Mouse (Mus musculus) myocyte (in vitro differentiated cells): ENCODE measurements around the gene Igfbpl1. TPM values are rescaled to one million over a fixed set of nuclear protein-coding genes. Genes with fewer than 3 reads are reported as not detected.

ENCODE experiments used
- H3K27me3 ChIP-seq: one replicate; pipeline ENCODE4 v1.6.1; 2011; ENCODE audit not compliant: control insufficient read depth, insufficient read depth, insufficient read length
- H3K36me3 ChIP-seq: one replicate; pipeline ENCODE4 v1.6.1; 2011; ENCODE audit not compliant: control insufficient read depth, insufficient read depth
- H3K4me2 ChIP-seq: one replicate; pipeline ENCODE4 v1.6.1; 2011; ENCODE audit warnings: low read depth, control low read depth
- H3K4me3 ChIP-seq: one replicate; pipeline ENCODE4 v1.5.1; 2011; ENCODE audit warnings: mild to moderate bottlenecking, control low read depth, moderate library complexity
- H3K79me2 ChIP-seq: one replicate; pipeline ENCODE4 v1.6.1; 2011; ENCODE audit not compliant: control insufficient read depth, insufficient read depth
- H3ac ChIP-seq: one replicate; pipeline ENCODE4 v1.6.1; 2011; ENCODE audit not compliant: control insufficient read depth, insufficient read length
- CEBPB ChIP-seq: IDR thresholded peaks from 2 replicates; pipeline ENCODE4 v1.6.1; 2011; ENCODE audit warnings: mild to moderate bottlenecking, moderate library complexity; ENCODE audit not compliant: poor library complexity, insufficient read depth, severe bottlenecking
- E2F4 ChIP-seq: IDR thresholded peaks from one replicate; pipeline ENCODE4 v1.6.1; 2011; ENCODE audit warnings: mild to moderate bottlenecking, control low read depth, moderate library complexity; ENCODE audit not compliant: insufficient read depth
- MAX ChIP-seq: IDR thresholded peaks from one replicate; pipeline ENCODE4 v1.6.1; 2011; ENCODE audit warnings: low read depth, mild to moderate bottlenecking, control low read depth
- MYOD1 ChIP-seq, 3 experiments: IDR thresholded peaks; one replicate each; pipeline ENCODE4 v1.6.1; 2011; ENCODE audit warnings: control low read depth in 2 of 3, low read depth in 2 of 3, mild to moderate bottlenecking in 2 of 3, moderate library complexity in 1 of 3; ENCODE audit not compliant: insufficient read length in 2 of 3, control insufficient read depth in 1 of 3
- MYOG ChIP-seq, 3 experiments: IDR thresholded peaks; one replicate each; pipeline ENCODE4 v1.6.1; 2011; ENCODE audit warnings: control low read depth in 2 of 3, low read depth in 2 of 3, mild to moderate bottlenecking in 2 of 3; ENCODE audit not compliant: insufficient read length in 2 of 3, control insufficient read depth in 1 of 3, insufficient read depth in 1 of 3
- POLR2A ChIP-seq: IDR thresholded peaks from one replicate; pipeline ENCODE4 v1.6.1; 2011; ENCODE audit warnings: low read depth, mild to moderate bottlenecking, control low read depth, moderate library complexity; ENCODE audit not compliant: insufficient read length
- POLR2AphosphoS2 ChIP-seq: IDR thresholded peaks from one replicate; pipeline ENCODE4 v1.6.1; 2011; ENCODE audit warnings: low read depth, control low read depth; ENCODE audit not compliant: insufficient read length
- REST ChIP-seq: IDR thresholded peaks from one replicate; pipeline ENCODE4 v1.6.1; 2011; ENCODE audit warnings: mild to moderate bottlenecking, control low read depth, moderate library complexity; ENCODE audit not compliant: insufficient read depth, insufficient read length
- SRF ChIP-seq: IDR thresholded peaks from one replicate; pipeline ENCODE4 v1.6.1; 2011; ENCODE audit warnings: low read depth; ENCODE audit not compliant: control insufficient read depth, insufficient read length
- TCF12 ChIP-seq: IDR thresholded peaks from one replicate; pipeline ENCODE4 v1.6.1; 2011; ENCODE audit warnings: mild to moderate bottlenecking, control low read depth; ENCODE audit not compliant: poor library complexity, insufficient read depth, severe bottlenecking
- TCF3 ChIP-seq: IDR thresholded peaks from one replicate; pipeline ENCODE4 v1.6.1; 2011; ENCODE audit warnings: low read depth, control low read depth; ENCODE audit not compliant: insufficient read length
- USF1 ChIP-seq: IDR thresholded peaks from one replicate; pipeline ENCODE4 v1.6.1; 2011; ENCODE audit warnings: low read depth, mild to moderate bottlenecking, control low read depth, moderate library complexity
- polyA plus RNA-seq: library from polyadenylated mRNA; unstranded; fragments of >200 nt; fragmentation: generic; extraction: Trizol; gene quantifications from one replicate; pipeline ENCODE4 v1.2.1, GENCODE M21; 2012; ENCODE audit warnings: missing spikeins

Igfbpl1 gene
- polyA plus RNA-seq, 1 experiment: not detected

GRCm38 (mm10) chr4:45831996-45832395 lies 5.3 kb upstream of the Igfbpl1 start:
- peaks cover 57% of the 10 kb centered on the region for H3K27me3 ChIP-seq
- no peak overlapping the region for H3K4me2 ChIP-seq
- H3K4me3 ChIP-seq: no peak overlapping the region
- no peaks in the 10 kb centered on the region for H3K36me3 ChIP-seq
- TF ChIP-seq USF1: no peak
- no peak for TF ChIP-seq SRF
- TF ChIP-seq TCF12: no peak
- no peak for TF ChIP-seq E2F4
- no peak for TF ChIP-seq MYOD1 (IDR thresholded peaks at IDR 0.05; ENCODE audit: control insufficient read depth in 1 of 3, insufficient read length in 2 of 3, low read depth in 2 of 3)
- no peak for TF ChIP-seq CEBPB
- TF ChIP-seq TCF3: no peak
- no peak for TF ChIP-seq MAX
- TF ChIP-seq POLR2A: no peak
- TF ChIP-seq MYOG (IDR thresholded peaks at IDR 0.05; ENCODE audit: control insufficient read depth in 1 of 3, insufficient read depth in 1 of 3, insufficient read length in 2 of 3, low read depth in 2 of 3): no peak
- no peak for TF ChIP-seq POLR2AphosphoS2
- no peaks in the 10 kb centered on the region for H3K79me2 ChIP-seq
- H3ac ChIP-seq: no peak overlapping the region

GRCm38 (mm10) chr4:45829907-45830759 lies 3.4 kb upstream of the Igfbpl1 start:
- TF ChIP-seq CEBPB (no peak), REST (no peak), MYOD1 (IDR thresholded peaks at IDR 0.05; ENCODE audit: control insufficient read depth in 1 of 3, insufficient read length in 2 of 3, low read depth in 2 of 3) (no peak), E2F4 (no peak), USF1 (no peak), MAX (no peak), POLR2A (no peak), SRF (no peak), TCF3 (no peak), TCF12 (no peak), POLR2AphosphoS2 (no peak), MYOG (IDR thresholded peaks at IDR 0.05; ENCODE audit: control insufficient read depth in 1 of 3, insufficient read depth in 1 of 3, insufficient read length in 2 of 3, low read depth in 2 of 3) (no peak)
- Histone ChIP-seq H3K79me2 (no peaks in the 10 kb centered on the region), H3ac (no peak overlapping the region), H3K36me3 (no peaks in the 10 kb centered on the region), H3K4me3 (no peak overlapping the region), H3K4me2 (no peak overlapping the region), H3K27me3 (peaks cover 70% of the 10 kb centered on the region)

- Histone ChIP-seq H3K79me2 (no peaks in the 10 kb centered on the region), H3K27me3 (peaks cover 74% of the 10 kb centered on the region), H3ac (no peak overlapping the region), H3K4me2 (no peak overlapping the region), H3K4me3 (no peak overlapping the region), H3K36me3 (no peaks in the 10 kb centered on the region)
- TF ChIP-seq TCF12: no peak
- no peak for TF ChIP-seq USF1
- no peak for TF ChIP-seq MYOG (IDR thresholded peaks at IDR 0.05; ENCODE audit: control insufficient read depth in 1 of 3, insufficient read depth in 1 of 3, insufficient read length in 2 of 3, low read depth in 2 of 3)
- TF ChIP-seq MAX: no peak
- TF ChIP-seq CEBPB: no peak
- TF ChIP-seq TCF3: no peak
- no peak for TF ChIP-seq REST
- TF ChIP-seq MYOD1 (IDR thresholded peaks at IDR 0.05; ENCODE audit: control insufficient read depth in 1 of 3, insufficient read length in 2 of 3, low read depth in 2 of 3): no peak
- TF ChIP-seq E2F4: no peak
Observed at GRCm38 (mm10) chr4:45824761-45825556, 1.8 kb downstream of the Igfbpl1 start.

DNA sequence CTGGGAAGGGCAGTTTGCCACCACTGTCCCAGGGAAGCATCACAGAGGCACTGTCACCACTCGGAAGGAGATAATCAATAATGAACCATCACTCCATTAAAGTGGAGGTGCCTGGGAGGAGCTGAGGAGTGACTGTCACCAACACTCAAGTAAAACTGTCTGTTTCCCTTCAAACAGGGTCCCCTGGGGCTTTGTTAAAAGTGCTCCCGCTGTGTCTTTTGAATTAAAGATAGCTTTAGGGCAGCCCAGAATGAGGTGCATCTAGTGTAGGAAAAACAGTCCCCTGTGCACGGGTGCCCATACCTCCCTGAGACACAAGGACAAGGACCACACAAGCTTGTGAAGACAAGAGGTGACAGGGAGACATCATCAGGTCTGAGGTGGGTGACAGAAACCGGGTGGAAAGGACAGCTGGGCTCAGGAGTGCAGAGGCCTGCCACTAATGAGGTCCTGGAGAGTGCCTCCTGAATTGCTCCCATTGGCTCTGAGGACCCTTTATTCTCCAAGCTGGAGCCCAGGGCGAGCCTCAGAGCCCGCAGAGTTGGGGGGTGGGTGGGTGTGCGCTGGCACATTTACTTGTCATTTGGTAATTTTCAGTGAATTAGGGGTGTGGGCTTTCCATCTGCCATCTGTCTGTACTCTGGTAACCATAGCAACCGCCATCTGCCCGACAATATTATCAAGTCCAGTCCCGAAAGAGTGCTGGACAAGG lies 2.5 kb downstream of the Igfbpl1 start:
- TF ChIP-seq POLR2AphosphoS2 (no peak), E2F4 (no peak), MYOG (IDR thresholded peaks at IDR 0.05; ENCODE audit: control insufficient read depth in 1 of 3, insufficient read depth in 1 of 3, insufficient read length in 2 of 3, low read depth in 2 of 3) (no peak), TCF3 (no peak), TCF12 (no peak), MAX (no peak), REST (no peak), SRF (no peak), POLR2A (no peak), USF1 (no peak), CEBPB (no peak), MYOD1 (IDR thresholded peaks at IDR 0.05; ENCODE audit: control insufficient read depth in 1 of 3, insufficient read length in 2 of 3, low read depth in 2 of 3) (no peak)
- H3K4me2 ChIP-seq: no peak overlapping the region
- peaks cover 78% of the 10 kb centered on the region for H3K27me3 ChIP-seq

More for the DNA sequence above, 2.5 kb downstream of the Igfbpl1 start:
- no peak overlapping the region for H3K4me3 ChIP-seq
- H3ac ChIP-seq: no peak overlapping the region
- H3K79me2 ChIP-seq: no peaks in the 10 kb centered on the region
- no peaks in the 10 kb centered on the region for H3K36me3 ChIP-seq
